Mouse (Mus musculus): ENCODE data around the gene Vstm2b. TPM values are rescaled to one million over a fixed set of nuclear protein-coding genes. Genes with fewer than 3 reads are reported as not detected.

Gene Vstm2b
- polyA plus RNA-seq, 1 experiment from 2014 or later = 9.0 TPM

- no peak overlapping the region for H3K27ac ChIP-seq (replicated peaks; ENCODE audit: low read depth, low read length)
- H3K4me3 ChIP-seq (ENCODE audit: low read depth, low read length) = no peak overlapping the region
- no peaks in the 10 kb centered on the region for H3K9me3 ChIP-seq (replicated peaks; ENCODE audit: control insufficient read depth, low read length)
- H3K27me3 ChIP-seq (ENCODE audit: control insufficient read depth, insufficient read depth, low read length) = no peaks in the 10 kb centered on the region
- H3K9ac ChIP-seq (replicated peaks; ENCODE audit: low read length) = no peak overlapping the region
- no peak for DNase-seq (ENCODE audit: low spot score)
- H3K4me1 ChIP-seq (ENCODE audit: control insufficient read depth, insufficient read depth, low read length) = no peaks in the 10 kb centered on the region
- no peak for ATAC-seq (replicated peaks; ENCODE audit: insufficient number of reproducible peaks, low FRiP score, low TSS enrichment, low read depth)
- no peak overlapping the region for H3K4me2 ChIP-seq (ENCODE audit: low read depth, low read length)
- no peaks in the 10 kb centered on the region for H3K36me3 ChIP-seq (replicated peaks; ENCODE audit: control insufficient read depth, insufficient read depth, low read depth, low read length)
- 89% methylated on average over 2 of the region's 2 CpGs for WGBS
Observed at GRCm38 (mm10) chr7:40928391-40928790, 30.3 kb downstream of the Vstm2b start.

DNA sequence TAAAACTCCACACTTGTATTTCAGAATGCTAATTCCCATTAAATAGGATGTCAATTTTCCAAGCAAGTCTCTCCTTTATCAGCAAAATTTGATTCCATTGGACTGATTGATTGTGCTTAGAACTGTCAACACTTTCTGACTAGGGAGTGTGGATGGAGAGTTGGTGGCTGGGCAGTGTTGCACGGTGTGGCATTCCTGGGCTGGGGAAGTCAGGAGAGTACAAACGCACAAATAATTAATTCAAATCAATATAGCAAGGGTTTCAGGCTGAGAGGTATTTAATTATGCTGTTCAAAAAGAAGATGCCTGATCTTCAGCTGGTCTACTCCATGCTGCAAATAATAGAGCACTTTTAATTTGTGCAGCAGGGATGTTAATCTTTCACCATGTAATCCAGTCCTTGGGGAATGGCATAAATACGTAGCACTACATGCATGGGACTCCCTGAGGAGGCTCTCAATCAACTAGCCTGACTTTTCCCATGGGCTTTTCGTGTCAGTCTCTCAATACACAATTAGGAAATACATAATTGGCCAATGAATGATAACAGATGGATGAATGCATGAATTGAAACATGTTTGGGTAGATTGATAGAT, 38.6 kb downstream of the Vstm2b start:
- ATAC-seq (replicated peaks; ENCODE audit: insufficient number of reproducible peaks, low FRiP score, low TSS enrichment, low read depth) (no peak), DNase-seq (ENCODE audit: low spot score) (no peak)
- H3K4me1 ChIP-seq (ENCODE audit: control insufficient read depth, insufficient read depth, low read length) = no peaks in the 10 kb centered on the region
- no peak overlapping the region for H3K27ac ChIP-seq (replicated peaks; ENCODE audit: low read depth, low read length)
- no peaks in the 10 kb centered on the region for H3K27me3 ChIP-seq (ENCODE audit: control insufficient read depth, insufficient read depth, low read length)
- H3K9me3 ChIP-seq (replicated peaks; ENCODE audit: control insufficient read depth, low read length) = no peaks in the 10 kb centered on the region
- H3K9ac ChIP-seq (replicated peaks; ENCODE audit: low read length) = no peak overlapping the region
- H3K36me3 ChIP-seq (replicated peaks; ENCODE audit: control insufficient read depth, insufficient read depth, low read depth, low read length) = no peaks in the 10 kb centered on the region
- H3K4me2 ChIP-seq (ENCODE audit: low read depth, low read length) = no peak overlapping the region
- no peak overlapping the region for H3K4me3 ChIP-seq (ENCODE audit: low read depth, low read length)
- WGBS = 62% methylated on average over 4 of the region's 4 CpGs

DNA sequence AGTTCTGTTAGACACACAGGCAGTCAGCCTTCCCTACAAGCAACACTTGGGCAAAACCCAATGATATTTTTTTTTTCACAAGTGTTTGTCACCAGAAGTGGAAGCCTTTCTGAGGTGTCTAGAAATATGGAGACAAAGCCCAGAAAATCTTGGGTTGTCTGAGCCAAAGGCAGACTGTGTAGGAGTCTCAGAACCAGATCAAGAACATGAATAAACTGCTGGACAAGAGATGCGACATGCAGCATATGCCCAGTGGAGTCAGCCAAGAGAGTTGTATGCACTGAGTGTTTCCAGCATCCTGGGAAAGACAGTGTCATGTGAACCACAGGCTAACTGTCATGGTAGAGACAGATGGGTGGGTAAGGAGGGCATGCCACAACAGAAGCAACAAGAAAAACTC, 41.2 kb downstream of the Vstm2b start:
- Histone ChIP-seq H3K4me1 (ENCODE audit: control insufficient read depth, insufficient read depth, low read length) (no peaks in the 10 kb centered on the region), H3K4me2 (ENCODE audit: low read depth, low read length) (no peak overlapping the region), H3K9me3 (replicated peaks; ENCODE audit: control insufficient read depth, low read length) (no peaks in the 10 kb centered on the region), H3K36me3 (replicated peaks; ENCODE audit: control insufficient read depth, insufficient read depth, low read depth, low read length) (no peaks in the 10 kb centered on the region), H3K27ac (replicated peaks; ENCODE audit: low read depth, low read length) (no peak overlapping the region), H3K4me3 (ENCODE audit: low read depth, low read length) (no peak overlapping the region), H3K27me3 (ENCODE audit: control insufficient read depth, insufficient read depth, low read length) (no peaks in the 10 kb centered on the region), H3K9ac (replicated peaks; ENCODE audit: low read length) (no peak overlapping the region)
- DNase-seq (ENCODE audit: low spot score) = no peak
- no peak for ATAC-seq (replicated peaks; ENCODE audit: insufficient number of reproducible peaks, low FRiP score, low TSS enrichment, low read depth)
- WGBS = 96% methylated on average over 1 of the region's 1 CpGs

GRCm38 (mm10) chr7:40942233-40942935, 44.3 kb downstream of the Vstm2b start:
- H3K9me3 ChIP-seq (replicated peaks; ENCODE audit: control insufficient read depth, low read length) = no peaks in the 10 kb centered on the region
- no peak overlapping the region for H3K4me3 ChIP-seq (ENCODE audit: low read depth, low read length)
- DNase-seq (ENCODE audit: low spot score) (peak; percentile 56), ATAC-seq (replicated peaks; ENCODE audit: insufficient number of reproducible peaks, low FRiP score, low TSS enrichment, low read depth) (no peak)
- WGBS = 50% methylated on average over 3 of the region's 3 CpGs
- H3K27me3 ChIP-seq (ENCODE audit: control insufficient read depth, insufficient read depth, low read length) = no peaks in the 10 kb centered on the region
- no peaks in the 10 kb centered on the region for H3K36me3 ChIP-seq (replicated peaks; ENCODE audit: control insufficient read depth, insufficient read depth, low read depth, low read length)
- H3K4me2 ChIP-seq (ENCODE audit: low read depth, low read length) = no peak overlapping the region
- H3K27ac ChIP-seq (replicated peaks; ENCODE audit: low read depth, low read length) = no peak overlapping the region
- no peak overlapping the region for H3K9ac ChIP-seq (replicated peaks; ENCODE audit: low read length)
- no peaks in the 10 kb centered on the region for H3K4me1 ChIP-seq (ENCODE audit: control insufficient read depth, insufficient read depth, low read length)

Other genes starting within 250 kb of the Vstm2b start
- not detected in 2 replicates for gene 4930433I11Rik, start 89.2 kb downstream of the Vstm2b start, polyA plus RNA-seq (2014; fragmentation: Nextera tagmentation; extraction: Ambion mirVana)
- gene Gm4884, start 134.4 kb downstream of the Vstm2b start, polyA plus RNA-seq (2014; fragmentation: Nextera tagmentation; extraction: Ambion mirVana) = not detected in 2 replicates

All from embryonic facial prominence, embryonic 11.5 days (tissue).